12 mouse cellular contexts compared by ENCODE assay signal in genomic region chr19:34751150-34751549, GRCm38 (mm10). TPM values are rescaled to one million over a fixed set of nuclear protein-coding genes. Genes with fewer than 3 reads are reported as not detected.
A peak's percentile ranks its signal among the peaks of the same experiment; 100 is the strongest.
DNase-seq lines count a peak whose midpoint lies in the region; ATAC-seq and TF ChIP-seq lines count a peak whose summit lies in the region.
"Had no signal": no experiment of that assay in that cellular context is flagged by ENCODE, and none has a peak within 500 bp of the region (broad histone marks: within the 10 kb centered on the region; RNA-seq: fewer than 3 reads in every experiment).

No protein-coding gene starts in this region.

- H3K9me3 ChIP-seq in lung, postnatal 0 days (ENCODE audit: low read length): no peaks in the 10 kb centered on the region
- H3K9me3 ChIP-seq: embryonic facial prominence, embryonic 12.5 days; liver, embryonic 12.5 days had no signal

- peak; percentile 64 for TF ChIP-seq CTCF in lung, postnatal 0 days (IDR thresholded peaks at IDR 0.05)

- no peak overlapping the region for H3K4me3 ChIP-seq in lung, postnatal 0 days (ENCODE audit: low read depth, low read length)
- H3K4me3 ChIP-seq: embryonic facial prominence, embryonic 12.5 days; liver, embryonic 12.5 days had no signal

- no peaks in the 10 kb centered on the region for H3K36me3 ChIP-seq in lung, postnatal 0 days (ENCODE audit: insufficient read depth, low read length)
- H3K36me3 ChIP-seq: embryonic facial prominence, embryonic 12.5 days; liver, embryonic 12.5 days had no signal

- no peaks in the 10 kb centered on the region for H3K27me3 ChIP-seq in lung, postnatal 0 days (replicated peaks; ENCODE audit: insufficient read depth, low read length)

- intact Hi-C loops in left cerebral cortex, postnatal 4 days (cut with DNase I): no loop called here

- TF ChIP-seq EP300 in lung, postnatal 0 days (IDR thresholded peaks at IDR 0.05): peak; percentile 30; the same call in 1 of the 2 replicates

- H3K27ac ChIP-seq in lung, postnatal 0 days (ENCODE audit: low read length): peak overlapping the region; percentile 21; the same call in 1 of the 2 replicates
- H3K27ac ChIP-seq: embryonic facial prominence, embryonic 12.5 days; liver, embryonic 12.5 days had no signal

- ATAC-seq in lung, postnatal 0 days: peak; percentile 64
- ATAC-seq in inflammation-experienced regulatory T-cells, adult 6 months: no peak
- ATAC-seq: liver, embryonic 12.5 days had no signal

- no peak overlapping the region for H3K9ac ChIP-seq in lung, postnatal 0 days (replicated peaks; ENCODE audit: low read depth)
- H3K9ac ChIP-seq: embryonic facial prominence, embryonic 12.5 days; liver, embryonic 12.5 days had no signal

- no peak overlapping the region for H3K4me2 ChIP-seq in lung, postnatal 0 days (replicated peaks; ENCODE audit: low read depth, low read length)
- H3K4me2 ChIP-seq: embryonic facial prominence, embryonic 12.5 days; liver, embryonic 12.5 days had no signal

- DNase-seq in cerebellum, postnatal 10 days: peak; percentile 7 to 15
- DNase-seq in cerebellum, postnatal 4 days (ENCODE audit: low spot score in 2 of 2): no peak
- DNase-seq in kidney, postnatal 36 days: peak; percentile 47 to 50
- DNase-seq in kidney, adult 8-10 months: no peak
- DNase-seq in R1 (ENCODE audit: low read depth, low spot score): peak; percentile 8
- peak; percentile 84 for DNase-seq in lung, postnatal 0 days (ENCODE audit: low spot score)
- DNase-seq in left cerebral cortex, postnatal 4 days: no peak
- DNase-seq: adrenal gland, postnatal 14 days; gastrocnemius, postnatal 36 days had no signal

- WGBS in lung, postnatal 0 days: 44% methylated on average over 4 of the region's 4 CpGs

- peaks cover 4% of the 10 kb centered on the region; the same call in 1 of the 2 replicates for H3K4me1 ChIP-seq in lung, postnatal 0 days (ENCODE audit: insufficient read depth, low read depth, low read length)
- H3K4me1 ChIP-seq: liver, embryonic 12.5 days had no signal

RNA-seq across cellular contexts. Expression of gene Slc16a12, which starts 4.1 kb away (rescaled TPM):
- polyA plus RNA-seq in lung, postnatal 0 days (2015; fragmentation: Nextera tagmentation; extraction: Ambion mirVana): 8.4 and 9.4 TPM in 2 replicates
- total RNA-seq in left cerebral cortex, postnatal 4 days (2021): 1 to 10 TPM; 2.5 to 2.6 TPM
- polyA plus RNA-seq in inflammation-experienced regulatory T-cells, adult 6 months (2017; shearing (Covaris generic)): under 1 TPM in 1 of 3 experiments, not detected in 2; 0.18 TPM

Comparison
In these comparisons a context has a peak if more than half of its experiments do, and no peak if none do; other contexts are left out.
1. DNase-seq: peak in cerebellum, postnatal 10 days (2 of 2), kidney, postnatal 36 days (2 of 2), R1 (single experiment) and lung, postnatal 0 days (single experiment); none in cerebellum, postnatal 4 days (0 of 2), kidney, adult 8-10 months (0 of 2) and left cerebral cortex, postnatal 4 days (single experiment).